Mouse (Mus musculus): ENCODE results near the gene Pdzph1. TPM values are rescaled to one million over a fixed set of nuclear protein-coding genes. Genes with fewer than 3 reads are reported as not detected.

Pdzph1 gene
- not detected for total RNA-seq (2021)

DNA sequence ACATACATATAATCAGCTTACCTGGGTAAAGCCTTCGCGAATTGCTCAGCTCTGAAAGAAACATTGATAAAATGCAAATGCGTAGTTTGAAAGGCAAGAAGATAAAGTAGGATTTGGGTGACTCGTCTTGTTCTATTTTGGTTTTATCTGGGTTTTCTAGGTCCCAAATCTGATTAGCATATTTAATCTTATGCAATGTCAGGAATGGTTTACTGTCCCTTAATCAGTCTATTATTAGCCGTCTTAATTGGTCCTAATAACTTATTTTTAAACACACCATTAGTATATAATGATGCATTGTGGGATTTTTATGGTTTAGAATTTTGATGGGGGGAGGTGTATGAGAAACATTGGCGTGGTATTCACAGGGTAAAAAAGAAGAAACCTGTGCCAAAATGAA is at the start of gene Pdzph1:
TSS of gene Pdzph1 (minus strand) at position 101 of the 400 bp plus-strand sequence.
- intact Hi-C loops (cut with DNase I) = no loop called here
- no peak for DNase-seq

GRCm38 (mm10) chr17:59039754-59040153 is 48.6 kb upstream of the Pdzph1 start:
- DNase-seq = peak in 1 of 2 experiments; percentile 5
- intact Hi-C loops (cut with DNase I) = no loop called here

- no peak for DNase-seq
- intact Hi-C loops (cut with DNase I) = no loop called here
Measured at GRCm38 (mm10) chr17:59033445-59033844, 42.3 kb upstream of the Pdzph1 start.

- DNase-seq = no peak
- intact Hi-C loops (cut with DNase I) = no loop called here
Measured at GRCm38 (mm10) chr17:59026336-59026735, 35.2 kb upstream of the Pdzph1 start.

DNA sequence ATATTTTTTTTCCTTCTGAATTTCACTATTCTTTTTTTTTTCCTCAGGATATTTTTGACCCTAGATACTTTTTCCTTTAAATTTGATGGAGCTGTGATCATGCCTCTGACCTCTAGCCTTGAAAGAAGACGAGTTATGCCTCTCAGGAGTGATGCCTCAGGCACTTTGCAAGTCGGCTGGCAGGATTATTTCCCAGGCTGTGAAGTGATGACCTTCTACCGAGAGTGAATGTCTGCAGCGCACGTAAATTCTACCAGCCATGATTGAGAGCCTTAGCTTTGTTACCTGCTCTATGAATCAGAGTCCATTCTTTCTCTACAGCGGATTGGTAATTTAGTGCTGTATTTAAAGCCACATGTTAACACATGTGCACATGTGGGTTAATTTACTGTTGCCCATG is 33.3 kb upstream of the Pdzph1 start:
- intact Hi-C loops (cut with DNase I) = no loop called here
- no peak for DNase-seq

DNA sequence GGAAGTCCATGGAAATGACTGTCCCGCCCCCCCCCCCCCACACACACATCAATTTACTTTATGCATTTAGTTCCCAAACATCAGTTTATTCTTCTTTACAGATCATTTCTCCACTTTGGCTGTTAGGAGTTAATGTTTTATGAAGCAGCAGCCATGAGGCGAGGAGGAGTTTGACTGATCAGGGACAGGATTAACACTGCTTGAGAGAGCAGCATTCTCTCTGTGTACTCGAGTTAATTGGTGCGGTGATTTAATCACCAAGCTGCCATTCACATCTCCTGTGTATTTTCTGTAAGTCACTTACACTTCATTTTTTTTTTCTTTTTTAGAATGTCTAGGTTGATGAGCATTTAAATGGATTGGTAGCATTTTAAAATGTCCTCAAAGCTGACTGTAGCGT is 32.8 kb upstream of the Pdzph1 start:
- DNase-seq = no peak
- intact Hi-C loops (cut with DNase I) = no loop called here

DNA sequence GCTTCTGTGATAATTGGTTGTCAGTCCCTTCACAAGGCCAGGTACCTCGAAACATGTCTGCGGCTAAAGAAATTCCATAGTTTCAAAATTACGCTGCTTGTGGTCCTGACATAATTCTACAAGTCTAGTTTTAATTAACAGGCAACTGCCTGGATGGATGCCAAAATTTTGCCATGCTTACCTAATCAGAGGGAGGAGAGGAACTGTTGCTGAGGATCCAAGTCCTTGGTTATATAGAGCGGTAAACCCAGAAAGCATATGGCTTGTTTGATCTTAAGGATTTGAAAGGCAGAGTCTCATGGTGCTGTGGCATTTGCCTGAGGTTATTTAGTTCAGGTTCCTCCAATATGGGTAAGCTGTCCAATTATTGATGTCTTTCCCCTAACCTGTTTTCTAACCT is 27.5 kb upstream of the Pdzph1 start:
- no peak for DNase-seq
- intact Hi-C loops (cut with DNase I) = no loop called here

DNA sequence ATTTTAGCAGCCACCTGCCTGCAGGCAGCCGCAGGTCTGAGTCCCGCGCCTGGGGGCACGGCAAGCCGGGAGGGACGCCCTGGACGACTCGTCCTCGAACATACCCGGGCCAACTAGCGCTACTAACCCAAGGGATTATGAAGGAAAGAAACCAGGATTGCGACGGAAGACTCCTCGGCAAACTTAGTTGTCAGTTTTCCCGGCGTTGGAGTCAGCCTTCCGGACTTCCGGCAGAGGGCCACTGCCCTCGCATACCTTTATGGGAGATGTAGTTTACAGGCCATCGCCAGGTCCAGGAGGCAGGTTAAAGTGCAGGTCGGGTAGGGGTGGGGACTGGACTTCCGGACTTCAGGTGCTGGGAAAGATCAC is 21.9 kb upstream of the Pdzph1 start, which contains the start of gene Nudt12:
TSS of gene Nudt12 (minus strand) at position 282 of the 369 bp plus-strand sequence.
- intact Hi-C loops (cut with DNase I) = no loop called here
- peak; percentile 67 to 80 for DNase-seq

- DNase-seq = peak; percentile 3 to 5
- intact Hi-C loops (cut with DNase I) = no loop called here
Measured at GRCm38 (mm10) chr17:59012421-59013090, 21.4 kb upstream of the Pdzph1 start.

DNA sequence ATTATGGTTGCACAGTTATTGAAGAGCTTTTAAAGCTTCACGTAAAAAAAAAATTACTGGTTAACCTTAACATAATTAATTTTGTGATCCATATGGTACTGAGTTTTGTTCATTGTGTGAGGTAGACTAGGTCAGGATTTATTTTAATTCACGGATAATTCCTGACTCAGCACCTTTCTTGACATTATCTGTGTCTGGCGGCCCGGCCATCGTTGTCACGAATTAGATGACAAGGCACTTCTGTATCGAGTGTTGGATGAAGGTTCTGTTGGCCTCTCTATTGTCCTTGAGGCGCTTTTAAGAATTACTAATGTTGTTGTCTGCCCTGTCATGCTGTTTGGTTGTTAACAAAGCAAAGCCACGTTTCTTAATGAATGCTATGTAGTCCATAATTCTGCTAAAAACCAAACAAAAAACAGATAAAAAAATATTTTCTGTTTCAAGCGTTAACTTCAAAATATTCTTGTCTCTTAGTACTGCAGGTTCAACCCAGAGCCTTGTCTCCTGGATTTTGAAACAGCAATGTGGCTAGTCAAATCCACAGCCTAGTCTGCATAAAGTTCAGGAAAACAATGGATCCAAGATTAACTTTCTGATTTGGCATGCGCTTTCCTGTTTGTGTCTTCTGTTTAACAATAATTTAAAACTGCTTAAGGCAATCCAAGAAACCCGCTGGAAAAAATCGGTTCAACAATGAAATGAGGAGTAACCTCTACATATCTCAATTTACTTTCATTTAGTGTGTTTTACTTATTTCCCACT is 20.6 kb upstream of the Pdzph1 start:
- DNase-seq = no peak
- intact Hi-C loops (cut with DNase I) = no loop called here

GRCm38 (mm10) chr17:58973237-58973636 is 17.9 kb downstream of the Pdzph1 start:
- intact Hi-C loops (cut with DNase I) = no loop called here
- DNase-seq = no peak

DNA sequence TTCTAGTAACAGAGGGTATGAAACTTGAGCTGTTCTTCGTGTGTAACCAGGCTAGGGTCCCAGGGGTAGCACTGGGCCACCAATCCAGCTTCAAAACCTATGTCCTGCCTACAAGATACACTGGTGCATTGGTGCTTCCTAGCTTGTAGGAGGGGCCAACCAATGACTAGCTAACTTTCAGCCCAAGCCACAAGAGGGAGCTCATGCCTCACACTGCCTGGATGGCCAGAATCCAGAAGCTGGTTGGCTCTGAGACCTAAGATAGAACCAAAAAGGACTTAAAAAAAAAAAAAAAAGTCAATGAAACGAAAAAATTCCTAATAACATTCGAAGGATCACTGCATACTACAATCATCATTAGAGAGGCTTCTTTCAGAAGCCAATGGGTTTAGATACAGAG is 31.3 kb downstream of the Pdzph1 start:
- intact Hi-C loops (cut with DNase I) = no loop called here
- peak; percentile 7 to 12 for DNase-seq

DNA sequence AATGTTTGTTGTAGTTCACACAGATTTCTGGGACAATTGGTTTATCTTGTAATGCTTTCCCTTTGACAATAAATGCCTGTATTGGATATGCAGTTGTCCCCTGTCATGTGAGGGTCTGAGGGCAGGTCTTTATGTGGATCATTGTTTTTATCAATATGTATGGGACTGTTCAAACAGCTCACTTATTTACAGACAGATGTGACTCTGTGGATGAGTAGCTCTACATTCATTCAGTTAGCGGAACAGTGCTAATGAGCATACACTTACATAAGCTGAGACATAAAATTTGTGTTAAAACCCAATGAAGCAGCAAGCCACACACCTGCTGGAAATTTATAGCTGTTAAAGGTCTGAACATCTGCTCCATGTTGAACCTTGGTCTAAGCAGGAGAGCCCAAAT is 34.1 kb downstream of the Pdzph1 start:
- no peak for DNase-seq
- intact Hi-C loops (cut with DNase I) = no loop called here

- DNase-seq = no peak
- intact Hi-C loops (cut with DNase I) = no loop called here
Measured at GRCm38 (mm10) chr17:58943015-58943822, 48.0 kb downstream of the Pdzph1 start.

DNA sequence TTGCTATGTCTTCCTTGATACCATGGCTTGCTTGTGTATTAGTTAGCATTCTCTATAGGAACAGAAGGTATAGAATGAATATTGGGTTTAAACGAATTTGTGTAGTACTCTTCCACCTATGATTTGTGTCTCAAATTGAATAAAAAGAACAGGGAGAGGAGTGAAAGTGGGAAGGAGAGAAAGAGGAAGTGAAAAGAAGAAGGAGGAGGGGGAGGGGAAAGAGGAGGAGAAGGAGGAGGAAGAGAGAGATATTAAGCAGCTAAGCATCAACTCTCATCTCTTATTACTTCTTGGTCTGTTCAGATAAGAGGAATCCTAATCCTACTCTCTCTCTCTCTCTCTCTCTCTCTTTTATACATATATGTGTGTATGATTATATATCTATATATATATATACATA is 52.6 kb downstream of the Pdzph1 start:
- intact Hi-C loops (cut with DNase I) = no loop called here
- no peak for DNase-seq

DNA sequence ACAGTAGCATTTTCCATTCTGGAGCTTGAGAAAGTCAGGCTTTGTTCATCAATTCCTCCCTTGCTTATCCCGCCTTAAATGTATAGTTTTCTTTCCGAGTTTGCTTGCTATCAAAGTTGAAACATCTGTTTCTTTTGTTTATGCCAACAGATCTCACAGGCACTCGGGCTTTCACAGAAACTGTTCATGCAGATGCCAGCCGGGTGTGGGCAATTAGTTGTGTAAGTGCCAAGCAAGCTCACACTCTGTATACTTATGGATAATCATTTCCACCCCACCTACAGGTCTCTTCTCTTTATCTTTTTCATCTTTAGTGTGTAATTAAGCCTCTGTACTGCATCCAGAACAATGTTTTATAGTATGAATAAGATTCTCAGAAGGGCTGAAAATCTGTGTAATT is 53.6 kb downstream of the Pdzph1 start:
- intact Hi-C loops (cut with DNase I) = no loop called here
- DNase-seq = no peak

DNA sequence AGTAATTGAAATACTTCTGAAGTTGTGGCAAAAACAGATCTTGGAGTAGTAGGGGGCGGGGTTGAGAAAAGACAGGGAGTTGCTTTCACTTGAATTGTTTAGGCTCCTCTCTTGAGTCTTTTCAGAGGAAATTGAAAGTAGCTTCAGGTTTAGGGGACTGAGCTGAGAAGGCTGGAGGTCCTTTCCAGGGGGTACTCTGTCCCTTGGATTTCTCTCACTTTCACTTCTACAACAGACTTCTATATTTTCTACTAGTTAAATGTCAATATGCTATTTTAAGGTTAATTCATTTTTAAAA is 58.2 kb downstream of the Pdzph1 start:
- DNase-seq = no peak
- intact Hi-C loops (cut with DNase I) = no loop called here

DNA sequence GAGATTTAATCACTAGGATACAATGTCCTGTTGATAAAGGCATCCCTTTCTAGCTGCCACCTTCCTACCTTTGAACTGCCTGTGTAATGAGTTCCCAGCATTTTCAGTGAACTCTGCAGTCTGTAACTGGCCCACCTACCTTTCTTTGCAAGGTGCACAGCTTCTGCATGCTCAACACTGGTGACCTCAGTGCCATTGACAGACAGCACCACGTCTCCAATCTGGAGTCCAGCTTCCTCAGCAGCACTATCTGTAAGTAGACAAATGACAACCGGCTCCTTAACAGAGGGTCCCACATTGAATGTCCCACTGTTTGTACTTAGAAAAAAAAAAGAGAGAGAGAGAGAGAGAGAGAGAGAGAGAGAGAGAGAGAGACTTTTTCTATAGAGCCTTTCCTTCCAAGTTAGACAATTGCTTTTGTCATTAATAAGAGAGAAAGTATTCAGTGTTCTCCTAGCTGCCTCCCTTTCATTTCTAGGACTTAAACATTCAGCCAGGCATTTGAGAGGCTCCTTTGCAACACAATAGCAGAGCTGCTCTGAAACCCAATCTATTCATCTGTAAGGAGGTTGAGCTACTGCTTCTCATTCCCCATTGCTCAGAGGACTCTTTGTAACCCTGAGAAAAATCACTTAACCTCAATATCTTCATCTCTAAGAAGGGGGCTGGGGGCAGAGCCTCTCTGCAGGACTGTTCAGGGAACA is 58.7 kb downstream of the Pdzph1 start:
- DNase-seq = no peak
- intact Hi-C loops (cut with DNase I) = no loop called here

DNA sequence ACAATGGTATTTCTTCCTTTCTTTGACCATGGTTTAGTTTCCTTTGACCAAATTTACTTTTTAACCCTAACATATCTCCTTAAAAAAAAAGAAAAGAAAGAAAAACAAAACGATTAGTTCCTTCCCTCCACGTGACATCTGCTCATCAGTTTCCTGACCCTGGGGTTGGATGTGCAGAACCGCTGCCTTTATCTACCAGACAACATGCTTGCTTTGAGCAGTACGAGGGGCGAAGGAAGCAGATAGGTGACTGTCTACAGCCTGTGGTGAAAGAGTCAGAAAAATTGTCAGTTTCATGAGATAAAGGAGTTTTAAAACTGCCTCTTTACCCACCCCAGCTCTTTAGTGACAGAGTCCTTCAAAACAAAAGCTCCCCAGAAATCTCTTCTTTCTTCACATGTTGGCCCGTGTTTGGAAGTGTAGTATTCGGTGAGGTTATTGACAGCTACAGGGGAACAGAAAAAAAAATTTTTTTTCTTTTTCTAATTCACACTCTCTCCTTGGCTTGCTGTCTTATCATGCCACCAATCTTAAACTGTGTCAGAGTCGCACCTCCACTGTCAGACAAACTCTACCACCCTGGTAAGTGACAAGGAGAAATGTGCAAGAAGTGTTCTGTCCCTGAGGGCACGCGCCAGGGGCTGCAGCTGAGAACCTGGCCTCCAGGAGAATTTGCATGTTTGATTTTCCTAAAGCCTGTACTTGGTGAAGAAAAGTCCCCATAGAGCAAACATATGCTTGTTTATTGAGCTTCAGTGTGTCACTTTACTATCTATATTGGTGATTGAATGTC is 66.2 kb downstream of the Pdzph1 start:
- no peak for DNase-seq
- intact Hi-C loops (cut with DNase I) = no loop called here

- intact Hi-C loops (cut with DNase I) = no loop called here
Measured at GRCm38 (mm10) chr17:58923901-58924476, 67.2 kb downstream of the Pdzph1 start.

More at GRCm38 (mm10) chr17:58923901-58924476, 67.2 kb downstream of the Pdzph1 start:
- no peak for DNase-seq

Measured in heart, postnatal 10 days (tissue).